Mouse (Mus musculus) hindbrain, embryonic 12.5 days (tissue): ENCODE results near the gene Gapdhs. TPM values are rescaled to one million over a fixed set of nuclear protein-coding genes. Genes with fewer than 3 reads are reported as not detected.
A peak's percentile ranks its signal among the peaks of the same experiment; 100 is the strongest.
"Not testable (repeated sequence)": the region's sequence is repeated elsewhere in the genome, so short reads cannot be mapped to it uniquely, and the experiment has no call there.

Experiments used
- ATAC-seq: fragments of 200-750 bp; cut with Nextera tagmentation; 2 replicates; pipeline ENCODE4 v1.8.0; 2017; ENCODE audit warnings: moderate TSS enrichment; ENCODE audit not compliant: low FRiP score
- H3K27ac ChIP-seq: fragments of 300-500 bp; sonication (generic); 2 replicates; pipeline ENCODE4 v1.5.1; 2016; ENCODE audit warnings: mild to moderate bottlenecking
- H3K27me3 ChIP-seq: fragments of 300-500 bp; sonication (generic); 2 replicates; pipeline ENCODE4 v1.6.1; 2016; ENCODE audit warnings: mild to moderate bottlenecking
- H3K36me3 ChIP-seq: fragments of 300-500 bp; sonication (generic); 2 replicates; pipeline ENCODE4 v1.6.1; 2016; ENCODE audit warnings: mild to moderate bottlenecking
- H3K4me1 ChIP-seq: fragments of 300-500 bp; sonication (generic); 2 replicates; pipeline ENCODE4 v1.6.1; 2016
- H3K4me2 ChIP-seq: fragments of 300-500 bp; sonication (generic); replicated peaks from 2 replicates; pipeline ENCODE4 v1.6.1; 2016; ENCODE audit warnings: mild to moderate bottlenecking
- H3K4me3 ChIP-seq: fragments of 300-500 bp; sonication (generic); 2 replicates; pipeline ENCODE4 v1.5.1; 2016; ENCODE audit warnings: mild to moderate bottlenecking
- H3K9ac ChIP-seq: fragments of 300-500 bp; sonication (generic); 2 replicates; pipeline ENCODE4 v1.6.1; 2016; ENCODE audit warnings: mild to moderate bottlenecking, moderate library complexity
- H3K9me3 ChIP-seq: fragments of 300-500 bp; sonication (generic); replicated peaks from 2 replicates; pipeline ENCODE4 v1.6.1; 2016; ENCODE audit warnings: mild to moderate bottlenecking
- whole genome bisulfite sequencing: fragments of 180-500 bp; shearing (Covaris S2); methylation state at CpG from one replicate; pipeline ENCODE4 v1.1.7; 2016; 5-methylcytosine and 5-hydroxymethylcytosine counted together
- polyA plus RNA-seq: library from polyadenylated mRNA; unstranded; fragments of >200 nt; fragmentation: Nextera tagmentation; extraction: Ambion mirVana; gene quantifications from 2 replicates; pipeline ENCODE4 v1.2.1, GENCODE M21; 2016

Gapdhs gene
- polyA plus RNA-seq, 1 experiment from 2014 or later: 1.1 TPM

DNA sequence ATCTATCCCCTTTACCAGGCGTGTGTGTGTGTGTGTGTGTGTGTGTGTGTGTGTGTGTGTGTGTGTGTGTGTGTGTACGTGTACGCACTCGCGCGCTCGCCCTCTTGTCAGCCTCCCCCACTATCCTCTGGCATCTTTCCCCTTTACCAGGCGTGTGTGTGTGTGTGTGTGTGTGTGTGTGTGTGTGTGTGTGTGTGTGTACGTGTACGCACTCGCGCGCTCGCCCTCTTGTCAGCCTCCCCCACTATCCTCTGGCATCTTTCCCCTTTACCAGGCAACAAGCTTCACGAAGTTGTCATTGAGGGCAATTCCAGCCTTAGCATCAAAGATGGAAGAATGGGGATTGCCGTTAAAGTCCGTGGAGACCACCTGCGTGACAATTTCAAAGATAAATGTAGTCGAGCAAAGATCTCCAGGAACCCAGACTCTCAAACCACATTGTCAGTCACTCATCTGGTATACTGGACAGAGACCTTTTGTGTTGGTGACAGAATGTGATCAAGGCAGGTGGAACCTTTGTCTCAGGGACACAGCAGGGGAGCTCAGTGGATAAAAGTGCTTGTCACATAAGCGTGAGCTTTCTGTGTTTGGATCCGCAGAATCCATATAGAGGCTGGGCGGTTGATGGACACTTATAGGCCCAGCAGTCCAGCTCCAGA is 13.3 kb downstream of the Gapdhs start:
- peak overlapping the region; percentile 94 for H3K27ac ChIP-seq
- 13% methylated on average over 17 of the region's 22 CpGs for WGBS
- H3K4me1 ChIP-seq: peaks cover 28% of the 10 kb centered on the region
- H3K4me2 ChIP-seq: peak overlapping the region; percentile 71
- H3K4me3 ChIP-seq: peak overlapping the region; percentile 63
- peak overlapping the region; percentile 83 for H3K9ac ChIP-seq
- H3K9me3 ChIP-seq, ATAC-seq, H3K27me3 ChIP-seq: not testable (repeated sequence)
- H3K36me3 ChIP-seq: peaks cover 49% of the 10 kb centered on the region

DNA sequence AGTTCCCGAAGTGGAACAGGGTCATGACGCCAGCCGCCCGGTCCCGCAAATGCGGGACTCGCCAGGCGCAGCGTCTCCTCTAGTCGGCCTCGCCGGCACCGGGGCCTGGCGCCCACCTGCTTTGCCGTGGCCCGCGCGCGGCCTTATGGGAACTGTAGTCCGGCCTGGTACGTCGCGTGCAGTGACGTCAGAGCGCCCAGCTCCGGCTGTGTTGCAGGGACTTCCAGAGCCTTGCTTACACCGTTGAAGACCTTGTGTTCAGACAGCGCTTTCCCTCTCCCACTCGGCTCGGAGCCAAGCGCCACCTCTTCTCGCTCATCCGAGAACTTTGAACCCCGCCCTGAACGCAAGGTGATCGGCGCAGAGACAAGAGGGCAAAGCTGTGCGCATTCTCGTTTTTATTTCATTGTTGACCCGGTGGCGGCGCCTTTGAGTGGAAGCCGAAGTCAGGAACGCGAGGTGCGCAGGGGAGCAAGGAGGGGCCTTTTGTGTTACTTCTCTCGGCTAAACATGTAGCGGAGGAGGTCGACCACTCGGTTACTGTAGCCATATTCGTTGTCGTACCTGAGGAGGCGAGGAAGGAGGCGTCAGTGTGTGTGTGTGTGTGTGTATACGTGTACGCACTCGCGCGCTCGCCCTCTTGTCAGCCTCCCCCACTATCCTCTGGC is 14.0 kb downstream of the Gapdhs start, which contains the start of gene Tmem147:
Gene Tmem147, minus strand, starts transcription at position 145 of the 668 bp plus-strand sequence.
- H3K4me2 ChIP-seq: peak within 1 kb of the TSS; percentile 71
- H3K4me1 ChIP-seq: peaks cover 28% of the 10 kb centered on the region
- H3K27me3 ChIP-seq: no peaks in the 10 kb centered on the region
- H3K27ac ChIP-seq: peak within 1 kb of the TSS; percentile 94
- H3K9me3 ChIP-seq: no peaks in the 10 kb centered on the region
- peak within 1 kb of the TSS; percentile 63 for H3K4me3 ChIP-seq
- H3K9ac ChIP-seq: peak within 1 kb of the TSS; percentile 83
- under 1% methylated on average over 60 of the region's 60 CpGs for WGBS
- H3K36me3 ChIP-seq: peaks cover 45% of the 10 kb centered on the region
- ATAC-seq: peak; percentile 97

DNA sequence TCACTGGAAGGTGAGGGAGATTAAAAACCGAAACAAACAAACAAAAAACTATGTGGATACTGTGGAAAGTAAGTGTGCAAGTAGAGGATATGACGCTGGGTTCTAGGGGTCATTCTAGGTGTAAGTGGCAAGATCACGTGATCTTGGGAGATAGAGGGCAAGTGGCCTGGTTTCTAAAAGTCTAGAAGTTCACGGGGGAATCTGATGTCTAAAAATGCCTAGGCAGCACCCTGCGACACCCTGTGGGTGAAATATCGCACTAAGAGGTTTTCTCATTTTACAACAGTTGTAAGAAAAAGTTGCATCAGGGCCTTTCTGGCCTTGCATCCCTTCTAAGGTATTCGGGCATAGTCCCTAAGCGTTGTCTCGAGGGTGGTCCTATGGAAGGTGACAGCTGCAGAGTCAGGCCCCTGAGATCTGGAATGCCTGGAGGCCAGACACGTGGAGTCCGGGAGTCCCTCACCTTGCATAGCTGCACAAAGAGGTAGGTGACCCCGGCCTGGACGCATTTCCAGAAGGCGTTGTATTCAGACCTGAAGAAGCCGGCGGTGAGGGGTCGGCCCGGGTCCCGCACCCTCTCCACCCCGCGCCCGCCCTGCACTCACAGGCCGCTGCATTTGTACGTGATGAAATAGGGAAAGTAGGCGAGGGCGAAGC is 14.6 kb downstream of the Gapdhs start:
- Histone ChIP-seq H3K4me3 (peak overlapping the region; percentile 63), H3K27ac (peak overlapping the region; percentile 94), H3K9ac (peak overlapping the region; percentile 83), H3K4me2 (peak overlapping the region; percentile 71), H3K36me3 (peaks cover 38% of the 10 kb centered on the region), H3K9me3 (no peaks in the 10 kb centered on the region), H3K4me1 (peaks cover 28% of the 10 kb centered on the region), H3K27me3 (no peaks in the 10 kb centered on the region)
- peak; percentile 55 for ATAC-seq
- 8% methylated on average over 26 of the region's 26 CpGs for WGBS

DNA sequence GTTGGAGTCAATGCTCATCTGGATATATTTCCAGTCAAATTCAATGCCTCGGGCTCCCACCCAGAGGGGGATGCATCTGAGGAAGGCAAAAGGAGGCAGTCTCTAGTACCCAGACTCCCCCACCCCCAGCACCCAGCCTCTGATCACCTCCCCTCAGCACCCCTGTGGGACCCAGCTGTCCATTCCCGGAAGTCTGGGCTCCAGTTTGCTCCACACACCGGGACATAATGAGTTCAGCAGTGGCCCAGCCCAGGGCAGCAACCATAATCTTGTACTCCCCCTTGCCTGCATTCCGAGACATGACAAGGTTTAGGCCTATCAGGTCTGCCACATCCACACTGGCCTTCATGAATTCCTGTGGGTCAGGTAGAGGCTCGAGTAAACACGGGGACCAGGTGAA is 15.3 kb downstream of the Gapdhs start:
- ATAC-seq: no peak
- no peaks in the 10 kb centered on the region for H3K27me3 ChIP-seq
- WGBS: 91% methylated on average over 6 of the region's 6 CpGs
- peak overlapping the region; percentile 71 for H3K4me2 ChIP-seq
- peak overlapping the region; percentile 83; the same call in 1 of the 2 replicates for H3K9ac ChIP-seq
- peaks cover 31% of the 10 kb centered on the region for H3K36me3 ChIP-seq
- H3K27ac ChIP-seq: no peak overlapping the region
- H3K4me1 ChIP-seq: peaks cover 28% of the 10 kb centered on the region
- H3K9me3 ChIP-seq: no peaks in the 10 kb centered on the region
- peak overlapping the region; percentile 63 for H3K4me3 ChIP-seq

DNA sequence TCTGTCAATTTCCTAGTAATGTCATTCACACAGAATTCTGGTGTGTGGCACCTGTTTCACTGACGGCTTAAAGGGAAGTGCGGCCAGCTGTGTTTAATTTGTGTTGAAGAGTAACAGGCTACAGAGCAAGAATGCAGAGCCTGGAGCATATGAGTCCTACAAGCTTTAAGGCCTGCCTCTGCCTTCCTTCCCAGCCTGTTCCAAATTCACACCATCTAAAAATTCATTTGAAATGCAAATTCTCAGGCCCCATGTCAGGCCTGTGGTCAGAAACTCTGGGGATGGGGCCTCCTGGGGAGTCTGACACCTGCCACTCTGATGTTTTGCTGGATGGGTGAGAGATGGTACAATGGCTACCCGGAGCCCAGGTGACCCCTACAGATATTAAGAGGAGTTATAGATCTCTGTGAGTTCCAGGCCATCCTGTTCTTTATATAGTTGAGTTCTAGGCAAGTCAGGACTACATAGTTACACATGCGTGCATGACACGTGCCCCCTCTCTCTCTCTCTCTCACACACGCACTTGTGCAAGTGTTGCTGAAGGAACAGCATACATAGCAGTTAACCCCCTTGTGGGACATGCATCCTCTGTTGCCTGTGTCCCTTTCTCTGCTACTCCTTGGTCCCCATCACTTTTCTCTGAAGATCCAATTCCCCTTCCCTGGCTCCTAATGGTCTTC is 20.1 kb downstream of the Gapdhs start:
- ATAC-seq: no peak
- Histone ChIP-seq H3K4me2 (no peak overlapping the region), H3K4me1 (peaks cover 11% of the 10 kb centered on the region), H3K36me3 (peaks cover 18% of the 10 kb centered on the region; the same call in 1 of the 2 replicates), H3K9me3 (no peaks in the 10 kb centered on the region), H3K9ac (no peak overlapping the region), H3K27ac (no peak overlapping the region), H3K4me3 (no peak overlapping the region), H3K27me3 (peaks cover 11% of the 10 kb centered on the region; the same call in 1 of the 2 replicates)
- WGBS: 72% methylated on average over 6 of the region's 6 CpGs

DNA sequence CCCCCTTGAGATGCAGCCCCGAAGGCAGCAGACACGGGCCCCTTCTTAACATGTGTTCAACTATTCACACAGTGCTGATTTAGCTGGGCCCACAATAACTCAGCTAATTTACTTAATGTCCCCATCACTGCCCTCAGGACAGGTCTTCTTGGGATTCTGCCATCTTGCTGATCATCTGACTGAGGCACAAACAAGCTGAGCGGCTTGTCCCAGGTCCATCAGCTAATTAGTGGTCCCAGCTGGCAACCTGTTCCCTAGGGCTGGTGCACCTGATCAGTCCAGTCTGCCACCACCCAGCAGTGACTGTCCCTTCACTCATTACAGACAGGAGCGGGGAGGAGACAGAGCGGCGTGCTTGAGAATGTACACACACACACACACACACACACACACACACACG is 22.2 kb downstream of the Gapdhs start:
- Histone ChIP-seq H3K9me3 (no peaks in the 10 kb centered on the region), H3K4me3 (no peak overlapping the region), H3K4me2 (no peak overlapping the region), H3K27me3 (peaks cover 32% of the 10 kb centered on the region; the same call in 1 of the 2 replicates), H3K36me3 (peaks cover 5% of the 10 kb centered on the region; the same call in 1 of the 2 replicates), H3K9ac (no peak overlapping the region), H3K4me1 (peaks cover 13% of the 10 kb centered on the region), H3K27ac (no peak overlapping the region)
- 65% methylated on average over 7 of the region's 7 CpGs for WGBS
- ATAC-seq: no peak

DNA sequence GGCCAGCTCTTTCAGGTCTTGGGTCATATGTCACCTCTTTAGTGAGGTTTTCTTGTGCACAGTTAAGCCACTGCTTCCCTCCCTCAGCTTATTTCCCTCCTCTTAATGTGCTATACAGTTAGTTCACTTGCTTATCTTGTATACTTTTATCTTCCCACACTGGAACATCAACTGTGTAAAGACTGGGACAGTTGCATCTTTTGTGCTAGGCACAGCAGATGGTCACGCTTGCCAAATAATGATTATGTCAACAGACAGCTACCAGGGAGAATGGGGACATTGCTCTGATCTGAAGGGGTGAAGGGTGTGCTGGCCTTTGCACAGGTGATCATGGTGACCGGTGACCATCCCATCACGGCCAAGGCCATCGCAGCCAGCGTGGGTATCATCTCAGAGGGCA is 23.8 kb downstream of the Gapdhs start:
- Histone ChIP-seq H3K4me3 (no peak overlapping the region), H3K27ac (no peak overlapping the region), H3K4me1 (peaks cover 13% of the 10 kb centered on the region), H3K9me3 (no peaks in the 10 kb centered on the region), H3K27me3 (peaks cover 48% of the 10 kb centered on the region), H3K4me2 (no peak overlapping the region), H3K9ac (no peak overlapping the region), H3K36me3 (no peaks in the 10 kb centered on the region)
- ATAC-seq: no peak
- WGBS: 92% methylated on average over 5 of the region's 5 CpGs

DNA sequence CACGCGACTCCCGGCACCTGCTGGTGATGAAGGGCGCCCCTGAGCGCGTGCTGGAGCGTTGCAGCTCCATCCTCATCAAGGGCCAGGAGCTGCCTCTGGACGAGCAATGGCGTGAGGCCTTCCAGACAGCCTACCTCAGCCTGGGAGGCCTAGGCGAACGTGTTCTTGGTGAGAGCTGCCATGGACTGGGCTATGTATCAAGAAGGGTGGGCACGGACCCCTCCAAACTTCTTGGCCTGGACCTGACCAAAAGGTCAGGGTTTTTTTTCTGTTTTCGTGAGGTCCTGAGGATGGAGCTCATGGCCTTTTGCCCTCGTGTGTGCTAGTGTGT is 25.8 kb downstream of the Gapdhs start:
- Histone ChIP-seq H3K27me3 (peaks cover 49% of the 10 kb centered on the region), H3K27ac (no peak overlapping the region), H3K9me3 (no peaks in the 10 kb centered on the region), H3K36me3 (no peaks in the 10 kb centered on the region), H3K4me2 (peak overlapping the region; percentile 53), H3K4me3 (peak overlapping the region; percentile 29), H3K9ac (peak overlapping the region; percentile 27; the same call in 1 of the 2 replicates), H3K4me1 (peaks cover 13% of the 10 kb centered on the region)
- no peak; the same call in 1 of the 2 replicates for ATAC-seq
- 12% methylated on average over 14 of the region's 14 CpGs for WGBS

DNA sequence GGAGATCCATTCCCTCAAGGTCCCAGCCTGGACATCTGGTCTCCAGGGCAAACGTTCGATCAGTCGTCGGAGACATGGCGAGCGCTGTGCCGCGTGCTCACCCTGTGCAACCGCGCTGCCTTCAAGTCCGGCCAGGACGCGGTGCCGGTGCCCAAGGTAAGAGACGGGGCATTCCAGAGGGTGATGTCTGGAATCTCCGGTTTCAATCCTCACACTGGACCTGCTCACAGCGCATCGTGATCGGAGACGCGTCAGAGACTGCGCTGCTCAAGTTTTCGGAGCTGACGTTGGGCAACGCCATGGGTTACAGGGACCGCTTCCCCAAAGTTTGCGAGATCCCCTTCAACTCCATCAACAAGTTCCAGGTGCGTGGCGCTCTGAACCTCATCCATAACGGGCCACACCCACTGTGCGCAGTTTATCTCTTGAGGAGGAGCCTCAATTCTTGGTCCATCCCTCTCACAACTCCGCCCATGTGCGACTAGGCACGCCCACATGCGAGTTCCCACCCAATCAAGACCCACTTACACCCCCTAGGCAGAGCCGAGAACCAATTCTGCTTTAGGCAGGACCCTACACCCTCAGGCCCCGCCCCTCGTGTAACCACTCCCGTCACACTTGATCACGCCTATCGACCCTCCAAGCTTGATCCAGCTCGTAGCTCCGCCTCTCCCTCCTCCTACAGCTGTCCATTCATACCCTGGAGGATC is 26.3 kb downstream of the Gapdhs start:
- 2% methylated on average over 43 of the region's 43 CpGs for WGBS
- H3K9me3 ChIP-seq: no peaks in the 10 kb centered on the region
- H3K4me3 ChIP-seq: peak overlapping the region; percentile 29
- no peaks in the 10 kb centered on the region for H3K36me3 ChIP-seq
- H3K9ac ChIP-seq: peak overlapping the region; percentile 27; the same call in 1 of the 2 replicates
- peak overlapping the region; percentile 53 for H3K4me2 ChIP-seq
- ATAC-seq: peak; percentile 90
- no peak overlapping the region for H3K27ac ChIP-seq
- peaks cover 13% of the 10 kb centered on the region for H3K4me1 ChIP-seq
- peaks cover 52% of the 10 kb centered on the region for H3K27me3 ChIP-seq

DNA sequence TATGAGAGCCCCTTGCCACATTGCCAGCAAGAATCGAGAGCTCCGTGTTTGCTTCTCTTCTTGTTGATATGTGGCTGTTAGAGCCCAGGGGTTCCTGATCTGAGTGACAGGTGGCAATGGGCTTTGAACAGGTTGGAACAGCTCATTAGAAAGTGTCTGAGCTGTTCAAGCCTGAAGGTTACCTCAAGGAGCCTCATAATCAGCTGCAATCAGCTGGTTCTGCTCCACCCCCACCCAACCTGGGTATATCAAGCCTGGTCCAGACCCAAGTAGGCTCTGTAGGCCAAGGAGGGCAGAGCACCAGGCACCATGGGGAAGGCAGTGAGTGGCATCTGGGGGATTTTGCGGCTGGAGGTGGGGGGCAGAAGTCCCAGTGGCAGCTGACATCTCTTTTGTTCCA is 31.5 kb downstream of the Gapdhs start, which contains the start of gene Atp4a:
Gene Atp4a, plus strand, starts transcription at position 268 of the 400 bp plus-strand sequence.
- WGBS: 81% methylated on average over 3 of the region's 3 CpGs
- no peak within 1 kb of the TSS for H3K9ac ChIP-seq
- H3K27ac ChIP-seq: no peak within 1 kb of the TSS
- no peak within 1 kb of the TSS for H3K4me3 ChIP-seq
- H3K36me3 ChIP-seq: no peaks in the 10 kb centered on the region
- H3K4me2 ChIP-seq: no peak within 1 kb of the TSS
- ATAC-seq: no peak
- peaks cover 30% of the 10 kb centered on the region for H3K27me3 ChIP-seq
- H3K9me3 ChIP-seq: no peaks in the 10 kb centered on the region
- peaks cover 1% of the 10 kb centered on the region for H3K4me1 ChIP-seq

DNA sequence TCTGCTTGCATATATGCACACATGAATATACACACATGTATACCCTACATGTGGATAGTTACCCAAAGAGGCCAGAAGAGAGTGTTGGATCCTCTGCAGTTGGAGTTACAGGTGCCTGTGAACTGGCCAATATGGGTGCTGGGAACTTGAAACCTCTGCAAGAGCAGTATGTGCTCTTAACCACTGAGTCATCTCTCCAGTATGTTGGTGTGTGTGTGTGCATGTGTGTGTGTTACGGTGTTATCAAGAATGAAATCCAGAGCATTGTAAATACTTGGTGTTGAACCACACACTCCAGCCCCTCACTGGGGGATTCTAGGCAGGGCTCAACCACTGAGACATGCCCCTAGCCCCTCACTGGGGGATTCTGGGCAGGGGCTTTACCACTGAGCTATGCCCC is 36.0 kb downstream of the Gapdhs start:
- Histone ChIP-seq H3K36me3 (no peaks in the 10 kb centered on the region), H3K9me3 (no peaks in the 10 kb centered on the region), H3K27me3 (peaks cover 5% of the 10 kb centered on the region; the same call in 1 of the 2 replicates), H3K27ac (no peak overlapping the region), H3K4me2 (no peak overlapping the region), H3K4me3 (no peak overlapping the region), H3K9ac (no peak overlapping the region), H3K4me1 (no peaks in the 10 kb centered on the region)
- WGBS: 95% methylated on average over 1 of the region's 1 CpGs
- no peak for ATAC-seq
